Mouse (Mus musculus) right cerebral cortex, adult 2 months (tissue): ENCODE results near the gene Decr2.
"Not testable (repeated sequence)": the region's sequence is repeated elsewhere in the genome, so short reads cannot be mapped to it uniquely, and the experiment has no call there.

Source experiments
- DNase-seq, 2 experiments: peaks; one replicate each; pipeline ENCODE4 v3.0.0; 2021 to 2022; ENCODE audit warnings: low spot score in 2 of 2

Decr2 gene

DNA sequence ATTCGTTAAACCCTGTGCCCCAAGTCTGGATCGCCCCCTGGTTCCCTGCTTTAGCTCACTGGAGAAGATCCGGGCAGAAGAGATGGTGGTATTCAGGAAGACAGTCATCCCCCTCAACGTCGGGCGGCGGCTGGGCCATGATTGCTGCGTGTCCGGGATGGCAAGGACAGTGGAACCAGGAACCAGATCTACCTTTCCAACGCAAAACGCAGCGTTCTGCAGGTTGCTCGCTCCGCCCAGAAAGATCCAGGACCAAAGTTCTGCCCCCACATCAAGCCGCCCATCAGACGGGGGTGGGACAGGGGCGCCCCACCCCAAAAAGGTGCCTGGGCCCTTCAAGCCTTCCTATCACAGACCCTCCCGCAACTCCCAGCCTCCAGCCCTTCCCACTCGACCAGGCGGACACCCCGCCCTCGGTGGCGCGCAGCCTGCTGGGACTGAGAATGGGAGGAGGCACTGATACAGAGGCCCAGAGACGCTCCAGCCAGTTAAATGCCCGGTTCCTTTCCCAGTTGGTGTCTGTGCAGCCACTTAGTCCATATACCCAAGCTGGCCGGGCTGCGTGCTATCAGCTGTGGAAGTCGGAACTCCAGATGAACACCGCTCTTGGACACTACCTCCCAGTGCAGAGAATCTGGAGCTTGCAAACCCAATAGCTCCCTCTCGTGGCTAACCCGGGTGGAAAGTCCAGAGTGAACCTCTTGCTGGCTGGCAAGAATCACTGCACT lies at the start of gene Decr2:
Gene Decr2, minus strand, starts transcription at position 433 of the 728 bp plus-strand sequence.
- DNase-seq, result peak; percentile 89 to 91

GRCm38 (mm10) chr17:26138901-26139381 lies 48.8 kb upstream of the Decr2 start:
- peak in 1 of 2 experiments; percentile 45 for DNase-seq

DNA sequence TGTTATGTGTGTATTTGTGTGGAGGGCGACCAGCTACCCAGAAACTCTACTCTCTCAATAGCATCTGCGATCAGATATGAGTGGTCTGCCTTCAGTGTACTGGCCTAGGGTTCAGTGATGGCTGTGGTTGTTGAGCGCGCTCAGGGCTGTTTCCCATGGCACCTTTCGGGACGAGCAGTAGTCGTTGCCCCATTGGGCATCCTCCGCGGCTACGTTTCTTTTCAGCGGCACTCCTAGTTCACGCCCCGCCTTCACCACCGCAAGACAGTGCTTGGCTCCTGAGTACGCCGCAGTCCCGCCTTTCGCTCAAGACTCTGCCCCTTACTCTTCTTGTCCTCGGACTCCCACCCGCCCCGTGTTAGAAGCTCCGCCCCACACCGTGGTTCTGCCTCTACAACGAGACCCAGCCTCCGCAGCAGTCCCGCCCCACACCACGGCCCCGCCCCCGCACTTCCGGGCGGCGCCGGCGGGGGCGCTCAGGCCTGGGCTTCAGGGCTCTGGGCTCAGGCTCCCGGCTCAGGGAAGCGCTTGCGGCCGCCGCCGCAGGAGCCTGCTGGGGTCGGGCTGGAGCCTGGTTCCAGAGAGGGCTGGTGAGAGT lies 48.2 kb upstream of the Decr2 start, which contains the start of gene Axin1:
Gene Axin1, plus strand, starts transcription at position 450 of the 598 bp plus-strand sequence.
- peak; percentile 91 to 94 for DNase-seq

GRCm38 (mm10) chr17:26137751-26138130 lies 47.6 kb upstream of the Decr2 start:
- no peak for DNase-seq

DNA sequence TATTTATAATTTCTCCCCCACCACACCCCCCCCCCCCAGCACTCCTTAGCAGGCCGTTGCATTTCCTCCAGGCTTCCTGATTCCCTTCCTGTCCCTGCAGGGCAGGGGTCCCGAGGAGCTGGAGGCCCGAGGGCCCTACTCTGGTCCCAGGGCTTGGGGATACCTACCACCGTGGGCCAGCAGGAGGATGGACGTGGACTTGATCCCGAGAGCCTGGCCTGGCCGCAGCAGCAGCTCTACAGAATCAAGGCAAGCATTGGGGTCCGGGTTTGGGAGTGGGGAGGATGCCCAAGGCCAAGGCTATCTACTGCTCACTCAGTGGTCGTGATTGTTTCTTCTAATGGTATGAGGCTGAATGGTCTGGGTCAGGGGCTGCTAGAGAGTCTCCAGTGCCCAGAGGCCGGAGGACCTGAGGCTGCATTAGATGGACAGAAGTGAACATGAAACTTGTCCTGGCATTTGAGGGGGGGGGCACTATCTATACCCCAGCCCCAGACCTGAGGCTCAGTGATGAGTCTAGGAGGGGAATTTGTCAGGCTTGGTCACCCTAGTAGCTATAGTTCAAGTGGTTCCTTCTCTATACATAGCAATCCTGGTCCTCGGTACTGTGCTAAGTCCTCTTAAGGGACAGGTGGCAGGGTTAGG lies 47.1 kb upstream of the Decr2 start:
- no peak for DNase-seq

DNA sequence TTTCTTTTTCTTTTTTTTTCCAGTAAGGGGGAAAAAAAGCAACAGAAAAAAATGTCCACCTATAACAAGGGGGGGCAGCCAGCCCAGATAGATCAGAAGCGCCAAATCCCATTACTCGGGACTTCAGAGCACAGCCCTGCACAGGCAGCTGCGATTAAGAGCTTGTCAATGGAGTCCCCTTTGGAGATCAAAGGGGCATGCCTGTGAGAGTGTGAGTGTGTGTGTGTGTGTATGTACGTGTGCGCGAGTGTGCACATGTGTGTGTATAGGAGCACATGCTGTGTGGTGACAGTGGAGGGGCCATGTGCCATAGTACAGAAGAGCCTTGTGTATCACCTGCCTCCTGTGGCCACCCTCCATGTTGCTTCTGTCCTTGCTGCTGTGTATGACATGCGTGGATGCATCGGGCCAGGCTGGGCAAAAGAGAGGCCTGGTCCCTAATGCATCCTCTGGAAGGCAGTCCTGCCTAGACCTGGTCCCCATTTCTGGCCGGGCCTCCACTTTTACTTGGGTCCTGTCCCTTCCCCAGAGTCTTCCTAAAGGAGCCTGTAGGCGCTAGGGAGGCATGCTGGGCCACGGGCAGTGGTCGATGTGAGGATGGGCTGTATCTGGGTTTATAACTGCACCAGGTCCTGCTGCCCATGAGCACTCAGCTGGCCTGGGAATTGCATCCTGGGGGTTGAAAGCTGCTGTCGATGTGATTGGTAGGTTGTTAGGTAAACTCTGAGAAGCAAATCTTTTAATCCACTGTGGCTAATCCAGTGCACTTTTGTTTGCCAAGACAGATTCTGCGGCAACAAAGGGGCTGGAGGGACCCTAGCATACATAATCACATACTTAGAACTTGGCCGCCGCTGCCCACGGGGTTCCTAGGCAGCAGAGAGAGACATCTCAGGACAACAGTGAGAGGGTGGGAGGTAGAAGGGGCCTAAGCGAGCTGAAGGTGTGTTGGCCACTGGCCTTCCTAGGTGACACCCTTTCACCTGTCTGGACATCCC lies 42.0 kb upstream of the Decr2 start:
- DNase-seq, result no peak

DNA sequence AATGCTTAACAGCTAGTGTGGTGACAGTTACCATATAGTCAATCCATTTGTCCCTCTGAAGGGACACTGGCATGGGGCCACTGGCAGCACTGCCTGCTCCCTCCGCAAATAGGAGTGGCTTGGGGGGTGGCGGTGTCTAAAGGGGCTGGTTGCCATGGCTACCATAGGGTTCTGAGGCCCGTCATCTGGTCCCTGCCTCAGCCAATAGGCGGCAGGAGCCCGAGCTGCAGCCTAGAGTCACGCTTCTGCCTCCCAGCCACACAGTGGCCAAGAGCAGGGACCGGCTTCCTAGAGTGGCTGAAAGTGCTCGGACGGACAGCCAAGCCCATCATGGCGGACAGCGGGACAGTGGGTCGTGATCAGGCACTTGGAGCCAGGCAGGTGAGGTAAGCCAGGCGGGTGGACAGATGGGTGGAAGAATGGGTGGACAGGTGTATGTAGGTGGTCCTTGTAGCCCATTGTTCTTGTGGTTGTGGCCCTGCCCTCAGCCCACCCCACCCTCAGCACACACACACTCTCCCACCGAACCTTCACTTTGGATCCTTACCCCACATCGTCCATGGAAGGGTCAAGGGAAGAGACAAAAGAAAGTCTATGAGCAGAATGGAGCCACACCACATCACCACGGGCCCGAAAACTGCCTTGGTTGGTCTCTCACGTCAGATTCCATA lies 41.1 kb upstream of the Decr2 start:
- no peak for DNase-seq

- no peak for DNase-seq
Observed at GRCm38 (mm10) chr17:26125226-26125625, 35.1 kb upstream of the Decr2 start.

- no peak for DNase-seq
Observed at GRCm38 (mm10) chr17:26124560-26124959, 34.4 kb upstream of the Decr2 start.

GRCm38 (mm10) chr17:26123267-26123684 lies 33.1 kb upstream of the Decr2 start, which contains the start of gene Mrpl28:
Gene Mrpl28 (plus strand): TSS chr17:26123500.
- DNase-seq, result peak; percentile 88 to 91

DNA sequence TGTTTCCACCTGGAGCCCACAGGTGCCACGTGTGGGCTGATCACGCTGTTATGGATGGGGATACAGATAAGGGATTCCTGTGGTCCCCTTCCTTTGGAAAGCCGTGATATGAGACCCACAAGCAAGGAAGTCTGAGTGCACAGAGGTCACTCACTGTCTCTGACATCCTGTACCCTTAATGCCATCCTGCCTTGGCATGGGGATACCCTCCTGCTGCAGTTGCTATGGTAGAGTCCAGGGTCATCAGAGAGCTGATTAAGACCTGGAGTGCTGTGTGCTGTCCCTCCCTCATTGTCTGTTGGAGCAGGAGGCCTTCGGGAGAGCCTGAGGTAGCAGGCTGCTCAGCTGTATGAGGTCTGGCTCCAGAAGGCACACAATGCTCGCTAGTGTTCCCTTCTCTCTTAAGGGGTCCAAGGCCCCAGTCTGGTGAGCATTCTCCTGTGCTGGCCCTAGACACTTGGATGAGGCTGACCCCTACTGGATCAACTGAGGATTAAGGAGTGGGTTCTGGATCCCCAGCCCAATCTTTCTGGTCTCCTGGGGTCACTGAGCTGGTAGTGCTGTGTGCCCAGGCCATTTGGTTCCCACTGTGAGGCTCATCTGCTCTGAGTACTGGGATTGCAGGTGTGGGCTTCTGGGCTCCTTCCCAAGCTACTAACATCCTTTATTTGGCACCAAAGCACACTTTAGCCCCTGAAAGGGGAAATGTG lies 32.4 kb upstream of the Decr2 start:
- DNase-seq, result no peak

DNA sequence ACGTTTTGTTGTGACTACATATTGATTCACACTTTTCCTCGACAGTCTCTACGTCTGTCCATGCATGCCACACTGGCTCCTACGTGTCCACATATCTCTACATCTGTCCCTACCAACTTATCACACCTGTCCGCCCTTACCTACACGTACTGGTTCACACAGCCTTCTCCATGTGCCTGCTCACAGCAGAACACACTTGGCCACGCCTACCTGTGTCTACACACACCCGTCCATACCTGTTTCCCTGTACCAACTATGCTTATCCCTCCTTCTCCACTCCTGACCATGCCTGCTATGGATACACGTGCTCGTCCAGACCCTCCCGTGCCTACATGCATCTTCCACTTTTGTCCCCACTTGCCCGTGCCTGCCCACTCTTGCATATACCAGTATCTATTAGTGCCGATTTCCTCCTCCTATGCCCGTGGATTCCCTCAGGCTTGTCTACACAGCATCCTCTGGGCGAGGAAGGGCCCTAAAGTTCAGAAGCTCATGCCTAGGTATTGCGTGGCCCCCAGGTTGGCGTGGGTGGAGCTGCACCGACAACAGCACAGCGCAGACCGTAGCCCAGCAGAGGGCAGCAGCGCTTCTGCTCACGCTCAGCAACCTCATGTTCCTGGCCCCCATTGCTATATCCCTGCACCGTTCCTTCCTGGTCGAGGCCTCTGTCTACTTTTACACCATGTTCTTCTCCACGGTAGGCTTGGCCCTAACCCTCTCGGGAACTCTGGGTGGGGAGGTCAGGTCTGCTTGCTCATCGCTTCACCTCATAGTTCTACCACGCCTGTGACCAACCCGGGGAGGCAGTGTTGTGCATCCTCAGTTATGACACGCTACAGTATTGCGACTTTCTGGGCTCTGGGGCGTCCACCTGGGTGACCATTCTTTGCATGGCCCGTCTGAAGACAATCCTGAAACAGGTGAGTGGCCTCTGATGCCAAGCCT lies 29.9 kb upstream of the Decr2 start:
- DNase-seq, result peak; percentile 54 to 73

DNA sequence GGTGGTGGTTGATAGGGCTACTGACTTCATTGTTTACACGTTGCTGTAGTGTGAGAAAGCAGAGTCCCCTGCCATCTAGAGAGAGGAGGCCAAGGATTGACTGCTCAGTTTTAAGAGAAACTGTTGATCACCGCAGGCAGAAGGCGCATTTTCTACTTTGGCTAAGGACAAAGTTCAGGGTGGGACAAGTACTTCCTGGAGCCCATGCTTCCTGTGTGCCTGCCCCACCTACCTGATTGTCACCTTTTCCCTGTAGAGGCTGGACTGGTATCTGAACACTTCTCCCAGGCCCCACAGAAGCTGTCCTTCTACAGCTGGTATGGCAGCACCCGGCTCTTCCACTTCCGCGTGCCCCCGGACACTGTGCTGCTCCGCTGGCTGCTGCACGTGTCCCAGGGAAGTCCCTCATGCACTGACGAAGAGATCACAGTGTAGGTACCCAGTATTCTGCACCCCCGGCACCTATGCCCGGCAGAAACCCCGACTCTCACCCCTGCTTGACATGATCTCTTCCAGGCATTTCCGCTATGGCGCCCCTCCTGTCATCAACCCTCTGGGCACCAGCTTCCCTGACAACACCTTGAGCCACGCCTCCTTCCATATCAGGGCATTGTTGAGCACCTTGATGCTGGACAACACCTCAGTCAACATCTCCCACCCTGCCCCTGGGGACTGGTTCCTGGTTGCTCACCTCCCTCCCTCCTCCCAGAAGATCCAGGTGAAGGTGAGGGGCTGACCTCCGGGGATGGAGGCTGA lies 26.5 kb upstream of the Decr2 start:
- no peak for DNase-seq

DNA sequence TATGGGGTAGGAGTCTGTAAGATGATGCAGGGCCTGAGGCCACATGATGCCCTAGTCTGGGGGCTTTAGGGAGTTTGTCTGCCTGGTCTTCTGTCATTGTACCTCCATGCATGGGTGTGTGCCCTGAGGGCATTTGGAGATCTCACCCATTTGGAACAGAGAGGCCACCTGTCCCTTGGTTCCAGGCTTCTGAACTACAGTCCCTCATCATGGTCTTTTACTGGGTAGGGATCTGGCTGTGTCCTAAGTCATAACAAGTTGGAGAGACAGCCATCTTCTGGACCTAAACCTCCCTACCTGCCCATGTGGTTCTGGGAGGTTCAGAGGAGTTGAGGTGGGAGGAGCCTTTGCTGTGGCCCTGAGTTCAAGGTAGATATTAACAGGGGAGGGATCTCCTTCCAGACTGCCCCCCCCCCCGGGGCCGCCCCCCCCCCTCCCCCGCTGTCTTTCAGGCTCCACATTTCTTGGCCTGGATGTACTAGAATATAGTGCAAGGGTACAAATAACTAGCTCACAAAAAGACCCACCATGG lies 25.9 kb upstream of the Decr2 start:
- no peak for DNase-seq

DNA sequence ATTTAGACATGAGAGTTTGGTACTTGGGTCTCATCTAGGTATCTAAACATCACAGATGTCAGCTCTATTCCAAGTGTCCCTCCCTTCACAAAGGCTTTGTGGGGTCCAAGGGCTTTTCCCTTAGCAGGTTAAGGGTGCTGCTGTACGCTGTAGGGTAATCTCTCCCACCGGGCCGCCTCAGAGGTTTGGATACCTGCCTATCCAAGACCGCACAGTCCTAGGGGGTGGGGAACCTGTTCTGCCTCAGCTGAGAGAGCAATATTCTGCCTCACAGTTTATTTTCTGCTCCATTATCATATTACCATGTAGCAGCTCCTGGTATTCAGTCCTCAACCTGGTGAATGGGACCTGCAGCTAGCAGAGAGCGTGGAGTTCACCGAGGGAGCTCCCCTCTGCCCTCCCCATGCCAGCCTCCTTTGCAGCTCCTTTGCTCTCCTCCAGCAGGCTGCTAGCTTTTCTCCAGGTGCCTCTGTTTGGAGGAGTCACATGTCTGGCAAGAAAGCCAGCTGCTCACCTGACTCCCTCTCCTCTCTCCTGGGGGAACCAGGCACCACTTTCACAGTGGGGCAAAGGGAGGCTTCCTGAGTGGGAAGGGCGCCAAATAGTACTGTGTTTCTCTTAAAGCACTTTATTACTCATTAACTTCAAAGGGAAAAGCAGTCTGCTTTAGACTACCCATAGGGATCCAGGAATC lies 25.2 kb upstream of the Decr2 start:
- no peak for DNase-seq

DNA sequence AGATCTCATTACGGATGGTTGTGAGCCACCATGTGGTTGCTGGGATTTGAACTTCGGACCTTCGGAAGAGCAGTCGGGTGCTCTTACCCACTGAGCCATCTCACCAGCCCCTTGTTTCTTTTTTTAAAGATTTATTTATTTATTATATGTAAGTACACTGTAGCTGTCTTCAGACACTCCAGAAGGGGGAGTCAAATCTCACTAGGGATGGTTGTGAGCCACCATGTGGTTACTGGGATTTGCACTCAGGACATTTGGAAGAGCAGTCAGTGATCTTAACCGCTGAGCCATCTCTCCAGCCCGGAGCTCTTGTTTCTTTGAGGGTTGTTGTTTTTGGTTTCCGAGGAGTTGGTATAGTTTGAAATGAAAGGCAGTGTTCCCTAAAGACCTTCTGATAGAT lies 24.3 kb upstream of the Decr2 start:
- not testable (repeated sequence) for DNase-seq

- no peak for DNase-seq
Observed at GRCm38 (mm10) chr17:26114061-26114460, 23.9 kb upstream of the Decr2 start.
